Mouse (Mus musculus) liver, embryonic 14.5 days (tissue): ENCODE measurements around the gene Gpsm3. TPM values are rescaled to one million over a fixed set of nuclear protein-coding genes. Genes with fewer than 3 reads are reported as not detected.

Source experiments
- ATAC-seq: fragments of 200-750 bp; cut with Nextera tagmentation; 2 replicates; pipeline ENCODE4 v1.8.0; 2017; ENCODE audit warnings: moderate number of reproducible peaks, mild to moderate bottlenecking, moderate library complexity; ENCODE audit not compliant: insufficient read depth
- DNase-seq, 3 experiments: peaks; one replicate each; pipeline ENCODE4 v3.0.0-alpha.2; 2012 to 2013; ENCODE audit warnings: low read depth in 3 of 3, low spot score in 3 of 3
- H3K27ac ChIP-seq: fragments of 300-500 bp; sonication (generic); 2 replicates; pipeline ENCODE4 v1.5.1; 2014; ENCODE audit warnings: moderate library complexity, mild to moderate bottlenecking, control low read depth, inconsistent platforms
- H3K27me3 ChIP-seq: fragments of 300-500 bp; sonication (generic); 2 replicates; pipeline ENCODE4 v1.6.1; 2014; ENCODE audit warnings: mild to moderate bottlenecking, low read length, moderate library complexity; ENCODE audit not compliant: control insufficient read depth, insufficient read depth
- H3K36me3 ChIP-seq: fragments of 300-500 bp; sonication (generic); replicated peaks from 2 replicates; pipeline ENCODE4 v1.6.1; 2014; ENCODE audit warnings: low read depth; ENCODE audit not compliant: control insufficient read depth, insufficient read depth
- H3K4me1 ChIP-seq, 2 experiments: fragments of 200-500 bp in 1 of 2; fragments of 300-500 bp in 1 of 2; sonication (generic) in 1 of 2; replicated peaks; 2 replicates each; pipeline ENCODE4 v1.6.1; 2012 to 2014; ENCODE audit warnings: antibody characterized with exemption in 1 of 2, inconsistent platforms in 1 of 2, low read length in 1 of 2; ENCODE audit not compliant: control insufficient read depth in 2 of 2, insufficient read depth in 2 of 2
- H3K4me2 ChIP-seq: fragments of 300-500 bp; sonication (generic); 2 replicates; pipeline ENCODE4 v1.6.1; 2014; ENCODE audit warnings: low read depth, mild to moderate bottlenecking, control low read depth, moderate library complexity
- H3K4me3 ChIP-seq, 2 experiments: fragments of 200-500 bp in 1 of 2; fragments of 300-500 bp in 1 of 2; sonication (generic) in 1 of 2; 2 replicates each; pipeline ENCODE4 v1.5.1; 2012 to 2014; ENCODE audit warnings: low read depth in 2 of 2, low read length in 2 of 2, mild to moderate bottlenecking in 2 of 2, control low read depth in 1 of 2, inconsistent platforms in 1 of 2, moderate library complexity in 1 of 2; ENCODE audit not compliant: insufficient read depth in 1 of 2
- H3K9ac ChIP-seq: fragments of 300-500 bp; sonication (generic); replicated peaks from 2 replicates; pipeline ENCODE4 v1.6.1; 2014; ENCODE audit warnings: mild to moderate bottlenecking, control low read depth, moderate library complexity
- H3K9me3 ChIP-seq: fragments of 300-500 bp; sonication (generic); 2 replicates; pipeline ENCODE4 v1.6.1; 2016; ENCODE audit warnings: low read length, mixed read lengths; ENCODE audit not compliant: control insufficient read depth
- CTCF ChIP-seq: IDR thresholded peaks from 2 replicates; pipeline ENCODE4 v1.5.1; 2016; ENCODE audit warnings: antibody characterized with exemption, low read depth, control low read depth
- EP300 ChIP-seq: IDR thresholded peaks from 2 replicates; pipeline ENCODE4 v1.6.1; 2016; ENCODE audit warnings: antibody characterized with exemption, low read depth
- WGBS: fragments of 180-500 bp; shearing (Covaris S2); extraction: QIAGEN DNeasy Blood & Tissue Kit; methylation state at CpG from one replicate; pipeline ENCODE4 v1.1.7; 2014; ENCODE audit not compliant: insufficient replicate concordance; 5-methylcytosine and 5-hydroxymethylcytosine counted together
- polyA plus RNA-seq, 2 experiments: library from polyadenylated mRNA; depleted of rRNA in 1 of 2; stranded (reverse) in 1 of 2; unstranded in 1 of 2; fragments of >200 nt; fragmentation: Nextera tagmentation in 1 of 2; extraction: Ambion mirVana in 1 of 2; gene quantifications; 2 replicates each; pipeline versions ENCODE4 v1.2.1 to v1.2.3; 2012 to 2014

The Gpsm3 gene
- polyA plus RNA-seq, 2 experiments: 4.2 to 9.8 TPM

GRCm38 (mm10) chr17:34564003-34564421, 25.6 kb upstream of the Gpsm3 start, which contains the start of gene Notch4:
Gene Notch4 (plus strand): TSS chr17:34564268.
- H3K9me3 ChIP-seq: no peaks in the 10 kb centered on the region
- H3K4me1 ChIP-seq: peaks cover 3 to 4% of the 10 kb centered on the region in 2 experiments; a peak in 3 of 4 replicates
- H3K9ac ChIP-seq: no peak within 1 kb of the TSS
- H3K27ac ChIP-seq: no peak within 1 kb of the TSS
- WGBS: 12% methylated on average over 6 of the region's 6 CpGs
- H3K36me3 ChIP-seq: no peaks in the 10 kb centered on the region
- no peak within 1 kb of the TSS for H3K4me2 ChIP-seq
- no peaks in the 10 kb centered on the region; the same call in 1 of the 2 replicates for H3K27me3 ChIP-seq
- DNase-seq (no peak), ATAC-seq (no peak)
- H3K4me3 ChIP-seq: no peak within 1 kb of the TSS
- TF ChIP-seq EP300: no peak
- no peak for TF ChIP-seq CTCF

GRCm38 (mm10) chr17:34564796-34565195, 24.8 kb upstream of the Gpsm3 start:
- Histone ChIP-seq H3K27ac (no peak overlapping the region), H3K9me3 (no peaks in the 10 kb centered on the region), H3K4me1 (peaks cover 3% of the 10 kb centered on the region in 2 experiments; a peak in 3 of 4 replicates), H3K27me3 (no peaks in the 10 kb centered on the region; the same call in 1 of the 2 replicates), H3K4me3 (no peak overlapping the region), H3K9ac (no peak overlapping the region), H3K4me2 (no peak overlapping the region), H3K36me3 (no peaks in the 10 kb centered on the region)
- ATAC-seq (no peak), DNase-seq (no peak)
- WGBS: 40% methylated on average over 3 of the region's 3 CpGs
- no peak for TF ChIP-seq EP300
- no peak for TF ChIP-seq CTCF

GRCm38 (mm10) chr17:34567311-34567710, 22.3 kb upstream of the Gpsm3 start:
- no peaks in the 10 kb centered on the region; the same call in 1 of the 2 replicates for H3K27me3 ChIP-seq
- no peaks in the 10 kb centered on the region for H3K36me3 ChIP-seq
- no peaks in the 10 kb centered on the region for H3K9me3 ChIP-seq
- ATAC-seq: no peak
- no peak overlapping the region for H3K9ac ChIP-seq
- no peak overlapping the region for H3K27ac ChIP-seq
- no peak overlapping the region for H3K4me3 ChIP-seq
- no peak overlapping the region for H3K4me2 ChIP-seq
- 64% methylated on average over 9 of the region's 9 CpGs for WGBS
- H3K4me1 ChIP-seq: no peaks in the 10 kb centered on the region
- TF ChIP-seq CTCF (no peak), EP300 (no peak)
- no peak for DNase-seq

GRCm38 (mm10) chr17:34568421-34568820, 21.2 kb upstream of the Gpsm3 start:
- Histone ChIP-seq H3K4me2 (no peak overlapping the region), H3K27ac (no peak overlapping the region), H3K36me3 (no peaks in the 10 kb centered on the region), H3K4me1 (no peaks in the 10 kb centered on the region), H3K4me3 (no peak overlapping the region), H3K9ac (no peak overlapping the region), H3K9me3 (no peaks in the 10 kb centered on the region), H3K27me3 (no peaks in the 10 kb centered on the region; the same call in 1 of the 2 replicates)
- ATAC-seq: no peak
- WGBS: 66% methylated on average over 13 of the region's 13 CpGs
- TF ChIP-seq CTCF (no peak), EP300 (no peak)
- DNase-seq: no peak

- TF ChIP-seq EP300: no peak
- no peak for TF ChIP-seq CTCF
- no peaks in the 10 kb centered on the region; the same call in 1 of the 2 replicates for H3K27me3 ChIP-seq
- ATAC-seq (no peak), DNase-seq (no peak)
- H3K4me1 ChIP-seq: no peaks in the 10 kb centered on the region
- no peak overlapping the region for H3K9ac ChIP-seq
- no peaks in the 10 kb centered on the region for H3K36me3 ChIP-seq
- H3K27ac ChIP-seq: no peak overlapping the region
- no peaks in the 10 kb centered on the region for H3K9me3 ChIP-seq
- WGBS: 66% methylated on average over 4 of the region's 4 CpGs
- no peak overlapping the region for H3K4me3 ChIP-seq
- H3K4me2 ChIP-seq: no peak overlapping the region
Observed at GRCm38 (mm10) chr17:34569919-34570318, 19.7 kb upstream of the Gpsm3 start.
